Mouse (Mus musculus) layer of hippocampus, postnatal 36 days (tissue): ENCODE measurements around the gene Kcnj12. TPM values are rescaled to one million over a fixed set of nuclear protein-coding genes. Genes with fewer than 3 reads are reported as not detected.

ENCODE experiments used
- DNase-seq, 2 experiments: peaks; one replicate each; pipeline ENCODE4 v3.0.0; 2022
- total RNA-seq, 2 experiments: library from RNA; stranded (reverse); gene quantifications; 2 replicates each; pipeline ENCODE4 v1.2.3; 2021

Kcnj12 gene
- total RNA-seq, 2 experiments from 2014 or later = 6.0 to 6.9 TPM

- no peak for DNase-seq
These were observed 89.1 kb downstream of the Kcnj12 start for GRCm38 (mm10) chr11:61111472-61111871.

GRCm38 (mm10) chr11:61112323-61112995 lies 90.1 kb downstream of the Kcnj12 start:
- DNase-seq = no peak

GRCm38 (mm10) chr11:61116226-61116625 lies 93.9 kb downstream of the Kcnj12 start:
- no peak for DNase-seq

GRCm38 (mm10) chr11:61119996-61120583 lies 97.7 kb downstream of the Kcnj12 start:
- no peak for DNase-seq

Other genes with a start within 250 kb of the Kcnj12 start
- gene Top3a, start 245.2 kb upstream of the Kcnj12 start, total RNA-seq = 1 to 10 TPM; 5.1 to 5.3 TPM
- 10 to 100 TPM; 31.4 to 35.3 TPM for gene Smcr8, start 245.0 kb upstream of the Kcnj12 start, total RNA-seq
- gene Shmt1, start 210.8 kb upstream of the Kcnj12 start, total RNA-seq = 1 to 10 TPM; 5.3 to 6.6 TPM
- gene Dhrs7b, start 191.9 kb upstream of the Kcnj12 start, total RNA-seq = 10 to 100 TPM; 27.0 to 28.5 TPM
- 10 to 100 TPM; 28.1 to 28.4 TPM for gene Tmem11, start 143.3 kb upstream of the Kcnj12 start, total RNA-seq
- 10 to 100 TPM; 11.3 to 12.3 TPM for gene Natd1, start 107.8 kb upstream of the Kcnj12 start, total RNA-seq
- 10 to 100 TPM; 12.4 to 14.8 TPM for gene Map2k3, start 90.5 kb upstream of the Kcnj12 start, total RNA-seq
- gene Tnfrsf13b, start 104.2 kb downstream of the Kcnj12 start, total RNA-seq = 1 to 10 TPM; 1.1 to 1.4 TPM
- gene Usp22, start 152.5 kb downstream of the Kcnj12 start, total RNA-seq = 100 to 1,000 TPM; 211 to 228 TPM
- gene Aldh3a1, start 185.0 kb downstream of the Kcnj12 start, total RNA-seq = 1 to 10 TPM in 1 of 2 experiments, under 1 TPM in 1; 0.86 to 1.2 TPM
- gene Aldh3a2, start 244.9 kb downstream of the Kcnj12 start, total RNA-seq = 10 to 100 TPM; 57.8 to 60.8 TPM